Mouse (Mus musculus) MN1 (cell line): Measurements from ENCODE around the gene Kncn.

Experiments
- DNase-seq: peaks from one replicate; pipeline ENCODE4 v3.0.0-alpha.2; 2016; ENCODE audit warnings: low spot score

The Kncn gene

DNA sequence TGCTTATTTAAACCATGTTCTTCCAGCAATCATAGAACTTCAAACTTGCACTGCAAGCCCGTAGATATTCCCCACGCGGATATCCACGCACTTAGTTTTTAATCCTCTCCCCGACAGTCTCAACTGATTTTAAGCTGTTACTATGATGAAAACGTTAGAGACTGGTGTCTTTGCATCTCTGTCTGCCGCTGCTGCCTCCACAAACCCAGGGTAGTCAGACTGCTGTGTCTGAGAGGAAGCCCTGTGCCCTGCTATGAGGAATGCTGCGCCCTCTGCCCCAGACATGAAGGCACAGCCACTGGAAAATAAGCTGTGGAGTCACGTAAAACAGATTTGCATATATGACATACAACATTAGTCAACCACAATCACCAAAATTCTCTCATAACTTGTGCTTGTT, 5.4 kb upstream of the Kncn start:
- no peak for DNase-seq

DNA sequence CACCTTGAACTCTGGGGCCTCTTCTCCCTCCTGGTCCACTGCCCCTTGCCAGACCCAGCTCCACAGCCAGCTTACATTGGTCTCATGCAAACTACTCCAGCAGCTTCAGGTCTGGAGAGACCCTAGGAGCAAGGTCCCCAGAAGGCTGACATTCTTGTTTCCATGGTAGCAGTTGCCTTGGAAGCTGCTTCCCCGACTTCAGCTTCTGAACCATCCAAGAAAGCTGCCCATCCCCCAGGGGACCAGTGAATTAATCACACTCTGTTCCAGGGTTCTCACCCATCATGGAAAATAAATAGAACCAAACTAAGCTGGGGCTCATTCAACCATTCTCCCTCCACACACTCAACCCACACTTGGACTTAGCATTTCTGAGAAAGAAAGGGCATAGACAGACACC, 3.0 kb upstream of the Kncn start:
- DNase-seq: no peak

DNA sequence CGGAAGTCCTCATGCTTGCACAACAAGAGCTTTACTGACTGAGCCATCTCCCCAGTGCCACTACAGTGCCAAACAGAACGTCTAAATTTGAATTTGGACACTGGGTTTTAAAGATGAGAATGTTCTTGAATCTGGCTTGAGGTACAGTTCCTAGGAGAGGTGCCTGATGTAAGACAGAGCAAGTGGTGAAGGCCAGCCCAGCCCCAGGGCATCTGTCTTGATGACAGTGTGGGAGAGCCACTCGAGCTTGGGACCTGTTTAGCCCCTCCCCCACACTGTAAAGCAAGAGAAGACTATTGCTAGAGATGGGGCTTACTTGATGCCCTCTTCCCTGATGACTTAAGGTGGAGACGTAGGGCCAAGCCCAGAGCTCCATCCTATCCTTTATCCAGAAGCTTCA, 2.0 kb upstream of the Kncn start:
- peak; percentile 56 for DNase-seq

DNA sequence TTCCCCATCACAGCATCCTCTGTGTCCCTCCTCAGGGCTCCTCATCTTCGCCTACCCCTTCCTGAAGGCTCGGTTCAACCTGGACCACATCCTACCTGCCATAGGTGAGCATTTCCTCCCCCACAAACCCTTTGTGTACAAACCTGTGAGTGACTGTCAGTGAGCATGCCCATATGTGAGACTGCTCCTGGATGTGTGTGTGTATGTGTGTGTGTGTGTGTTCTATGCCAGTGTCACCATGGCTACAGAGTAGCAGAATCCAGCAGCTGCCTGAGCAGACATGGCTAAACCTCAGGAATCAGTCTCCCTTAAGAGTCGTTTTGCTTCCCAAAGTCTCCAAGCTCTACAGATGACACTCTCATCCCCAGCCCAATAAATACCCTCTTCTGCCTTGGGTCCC, 1.6 kb downstream of the Kncn start:
- no peak for DNase-seq

DNA sequence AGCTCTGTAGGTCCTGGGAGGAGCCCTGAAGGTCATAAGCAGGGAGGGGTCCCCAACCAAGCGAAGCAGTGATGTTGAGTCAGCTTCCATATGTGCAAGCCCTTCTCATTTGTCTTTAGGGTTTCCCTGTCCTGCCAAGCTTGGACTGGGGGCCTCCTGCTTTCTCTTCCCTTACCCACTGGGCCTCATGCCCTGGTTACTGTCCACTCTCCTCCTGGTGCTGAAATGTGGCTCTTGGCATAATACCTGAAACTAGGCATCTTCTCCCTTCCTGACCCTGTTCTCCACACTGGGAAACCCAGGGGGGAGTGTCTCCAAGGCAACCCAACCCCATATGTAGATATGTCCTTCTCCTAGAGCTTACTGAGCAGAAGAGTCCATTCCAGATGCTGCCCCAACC, 2.7 kb downstream of the Kncn start:
- no peak for DNase-seq

DNA sequence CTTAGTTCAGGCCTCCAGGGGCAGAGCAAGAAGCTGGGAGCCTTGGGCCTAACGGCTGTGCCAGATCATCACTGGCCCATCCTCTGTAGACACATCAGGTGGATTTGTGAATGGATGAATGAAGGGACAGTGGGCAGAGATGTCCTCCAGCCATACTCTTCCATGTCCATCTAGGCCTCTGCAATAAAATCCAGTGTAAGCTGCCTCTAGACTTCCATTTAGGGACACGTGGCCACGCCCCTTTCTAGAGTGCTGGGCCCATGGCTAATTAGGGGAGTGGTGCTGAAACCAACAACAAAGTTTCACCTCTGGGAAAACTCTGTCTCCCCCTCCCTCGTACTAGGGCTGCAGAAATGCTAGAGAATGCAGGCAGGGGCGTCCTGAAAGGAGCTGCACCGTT, 5.9 kb downstream of the Kncn start:
- no peak for DNase-seq

DNA sequence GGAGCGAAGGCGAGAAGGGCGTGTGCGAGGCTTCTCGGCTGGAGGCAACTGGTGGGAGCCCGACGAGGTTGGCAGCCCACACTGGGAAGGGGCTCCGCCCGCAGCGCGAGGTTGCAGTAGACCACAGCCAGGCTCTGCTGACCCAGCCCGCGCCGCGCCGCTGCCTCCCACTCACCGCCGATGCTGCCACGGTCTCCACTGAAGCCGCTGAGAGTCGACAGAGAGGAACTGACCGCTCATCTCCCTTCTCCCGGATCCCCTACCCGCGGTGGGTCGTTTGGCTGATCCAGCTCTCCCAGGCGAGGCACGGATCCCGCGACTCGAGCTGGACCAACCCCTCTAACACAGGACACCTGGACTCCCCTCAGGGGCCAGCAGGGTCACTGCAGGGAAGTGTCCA, 6.4 kb downstream of the Kncn start, which contains the start of gene 6430628N08Rik:
TSS of gene 6430628N08Rik (plus strand) at position 113 of the 400 bp plus-strand sequence.
- DNase-seq: peak; percentile 21

DNA sequence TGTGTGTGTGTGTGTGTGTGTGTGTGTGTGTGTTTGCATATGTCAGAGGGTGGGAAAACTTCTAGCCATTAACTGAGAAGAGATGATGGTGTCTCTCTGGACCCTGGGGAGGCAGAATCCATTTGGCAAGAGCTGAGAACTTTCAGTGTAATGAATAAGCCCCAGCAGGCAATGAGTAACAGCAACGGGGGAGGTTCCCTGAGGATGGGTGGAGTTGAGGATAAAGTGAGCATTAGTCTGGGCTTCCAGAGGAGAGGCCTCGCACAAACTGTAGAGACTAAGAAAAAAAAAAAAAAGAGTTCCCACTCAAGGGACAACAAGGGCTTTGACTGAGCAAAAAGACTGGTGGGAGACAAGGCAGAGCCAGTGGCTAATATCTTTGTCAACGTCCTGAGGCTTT, 10.1 kb downstream of the Kncn start:
- no peak for DNase-seq

DNA sequence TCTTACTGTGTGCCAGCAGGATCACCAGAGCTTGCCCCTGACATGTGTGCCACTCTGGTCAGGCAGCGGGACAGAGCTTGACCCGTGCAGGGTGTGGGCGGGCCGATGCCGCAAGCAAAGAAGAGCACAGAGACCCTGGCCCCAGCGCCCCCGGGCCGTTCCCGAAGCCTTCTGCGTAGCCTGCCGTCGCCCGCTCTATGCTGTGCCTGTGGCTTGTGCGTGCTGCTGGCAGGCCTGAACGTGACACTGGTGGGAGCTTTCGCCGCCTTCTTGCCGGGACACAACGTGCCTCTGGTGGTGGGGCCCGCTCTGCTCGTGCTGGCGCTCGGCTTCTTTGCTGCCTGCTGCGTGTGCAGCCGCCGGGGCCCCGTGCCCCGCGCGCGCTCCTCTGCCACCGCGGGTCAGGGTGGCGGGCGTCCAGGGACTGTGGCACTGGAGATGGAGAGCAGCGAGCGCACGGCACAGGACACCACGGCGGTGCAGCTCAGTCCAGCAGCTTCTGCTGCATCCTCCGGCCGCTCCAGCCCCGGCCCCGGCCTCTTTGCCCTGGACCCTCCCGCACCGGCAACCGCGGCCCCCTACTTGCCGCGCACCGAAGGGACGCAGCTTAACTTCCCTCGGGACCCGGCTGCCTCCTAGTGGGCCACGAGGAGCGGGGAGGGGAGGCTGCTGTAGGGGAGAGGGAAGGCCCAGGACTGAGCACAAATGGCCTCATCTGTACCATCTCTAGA, 13.9 kb downstream of the Kncn start:
- peak; percentile 27 for DNase-seq

DNA sequence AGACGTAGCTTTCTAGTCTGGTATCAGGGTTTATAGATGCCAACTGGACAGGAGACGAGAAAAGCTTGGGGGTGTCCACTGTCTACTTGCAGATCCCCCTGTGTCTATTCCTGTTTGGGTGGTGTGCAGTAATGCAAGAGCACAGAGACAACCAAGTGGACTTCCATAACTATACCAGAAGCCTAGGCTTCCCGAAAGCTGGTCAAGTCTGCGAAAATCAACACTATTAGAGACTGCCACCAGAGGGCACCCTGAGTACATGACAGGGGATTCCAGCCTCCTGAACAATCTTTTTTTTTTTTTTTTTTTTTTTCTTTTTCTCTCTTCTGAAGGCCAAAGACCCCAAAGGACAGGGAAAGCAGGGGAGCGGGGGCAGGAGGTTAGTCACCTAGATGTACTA, 18.6 kb downstream of the Kncn start:
- DNase-seq: peak; percentile 65

DNA sequence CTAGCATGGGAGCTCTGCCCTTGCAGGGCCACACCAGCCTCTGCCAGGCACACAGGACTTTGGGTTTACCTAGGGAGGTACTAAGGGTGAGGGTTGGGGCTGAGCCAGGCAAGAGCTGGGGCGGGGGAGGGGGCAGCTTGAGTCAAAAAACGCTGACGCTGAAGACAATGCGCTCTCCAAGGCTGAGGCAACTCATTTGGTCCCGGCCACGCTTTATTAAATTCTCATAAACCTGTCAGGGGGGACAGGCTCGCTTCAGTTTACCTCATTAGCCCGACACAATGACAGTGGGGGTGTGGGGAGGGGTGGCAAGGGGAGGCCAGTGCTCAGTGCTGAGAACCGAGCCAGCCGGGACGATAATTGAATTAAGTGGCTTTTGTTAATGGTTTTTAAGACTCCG, 20.2 kb downstream of the Kncn start:
- no peak for DNase-seq

DNA sequence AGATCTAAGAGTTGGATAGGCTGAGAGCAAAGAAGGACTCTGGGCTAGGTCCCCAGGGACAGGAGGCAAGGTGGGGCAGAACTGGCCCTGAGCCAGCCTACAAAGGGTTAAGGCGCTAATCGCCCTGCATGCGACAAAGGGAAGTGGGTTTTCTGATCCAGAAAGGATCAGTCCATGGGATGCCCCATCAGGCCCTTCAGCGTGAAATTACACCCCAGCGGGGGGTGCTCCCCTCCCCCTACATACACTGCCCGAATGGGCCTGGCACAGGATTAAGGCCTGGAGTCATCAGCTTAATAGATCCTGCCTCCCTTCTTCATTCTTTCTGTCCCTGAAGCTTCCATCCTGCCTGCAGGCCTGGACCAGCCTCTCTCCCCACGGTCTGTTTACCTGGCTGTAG, 21.5 kb downstream of the Kncn start:
- peak; percentile 11 for DNase-seq

DNA sequence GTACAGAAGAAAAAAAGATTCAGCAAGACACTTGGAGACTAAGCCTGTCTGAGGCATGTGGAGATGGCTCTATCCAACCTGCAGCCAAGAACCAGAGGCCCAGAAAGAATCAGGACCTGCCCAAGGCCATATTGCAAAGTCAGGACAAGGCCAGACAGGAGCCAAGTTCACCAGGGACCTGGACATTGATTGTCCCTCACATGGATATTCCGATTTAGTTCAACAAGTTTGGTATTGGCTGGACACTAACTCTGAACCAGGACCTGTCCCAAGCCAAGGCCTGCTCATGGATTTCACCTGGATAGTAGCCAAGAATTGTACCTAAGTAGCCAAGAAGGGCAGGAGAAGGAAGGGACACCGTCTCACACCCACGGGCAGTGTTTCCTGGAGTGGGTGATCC, 22.6 kb downstream of the Kncn start:
- DNase-seq: no peak

DNA sequence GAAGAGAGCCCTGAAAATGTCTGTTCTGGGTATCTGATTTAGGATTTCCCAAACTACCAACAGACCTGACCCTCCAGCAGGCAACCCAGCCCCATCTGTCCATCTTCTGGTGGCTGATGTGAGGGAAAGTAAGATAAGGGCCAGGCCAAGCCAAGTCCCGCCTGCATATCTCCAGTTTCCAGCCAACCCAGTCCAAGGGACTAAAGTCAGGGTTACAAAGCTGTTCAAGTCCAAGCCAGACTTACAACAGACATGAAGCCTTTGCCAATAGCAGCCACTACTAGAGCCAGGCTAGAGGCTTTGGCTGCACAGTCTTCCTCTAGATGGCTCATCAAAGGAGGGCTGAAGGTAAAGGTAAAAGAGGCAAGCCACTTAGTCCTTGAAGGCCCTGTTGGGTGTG, 23.8 kb downstream of the Kncn start:
- DNase-seq: no peak

DNA sequence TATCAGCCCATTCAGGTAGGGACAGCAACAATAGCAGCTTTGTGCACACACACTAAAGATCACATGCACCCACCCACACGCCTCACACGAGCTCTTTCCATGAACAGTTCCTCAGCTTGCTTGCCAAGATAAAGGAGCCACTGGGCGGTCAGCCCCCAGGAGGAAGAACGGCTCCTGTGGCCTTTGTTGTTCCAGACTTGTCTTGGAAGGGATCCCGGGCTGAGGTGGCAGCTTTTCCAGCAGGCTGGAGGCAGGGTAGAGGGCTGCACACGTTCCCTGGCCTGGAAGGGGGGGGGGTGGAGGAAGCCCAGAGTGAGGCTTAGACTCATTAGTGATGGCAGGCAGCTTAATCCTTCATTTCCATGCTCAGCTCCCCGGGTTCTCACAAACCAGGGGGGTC, 24.4 kb downstream of the Kncn start:
- peak; percentile 14 for DNase-seq

DNA sequence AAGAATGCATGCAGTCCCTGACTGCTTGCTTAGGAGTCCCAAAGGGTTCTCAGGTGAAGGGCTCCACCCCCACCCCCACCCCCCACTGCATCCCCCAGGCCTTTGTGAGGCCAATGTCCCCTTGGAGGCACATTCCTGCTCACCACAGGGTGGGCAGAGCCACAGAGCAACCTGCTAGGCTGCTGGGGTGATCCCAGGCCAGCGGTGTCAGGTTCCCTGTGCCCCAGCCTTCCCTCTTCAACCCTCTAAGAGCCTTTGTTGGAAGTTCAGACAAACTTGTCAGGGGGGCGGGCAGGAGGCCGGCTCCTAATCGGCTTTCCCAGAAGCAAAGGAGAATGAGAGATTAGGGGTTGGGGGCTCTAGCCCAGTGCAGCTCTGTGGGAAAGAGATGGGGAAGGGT, 27.4 kb downstream of the Kncn start:
- DNase-seq: no peak

DNA sequence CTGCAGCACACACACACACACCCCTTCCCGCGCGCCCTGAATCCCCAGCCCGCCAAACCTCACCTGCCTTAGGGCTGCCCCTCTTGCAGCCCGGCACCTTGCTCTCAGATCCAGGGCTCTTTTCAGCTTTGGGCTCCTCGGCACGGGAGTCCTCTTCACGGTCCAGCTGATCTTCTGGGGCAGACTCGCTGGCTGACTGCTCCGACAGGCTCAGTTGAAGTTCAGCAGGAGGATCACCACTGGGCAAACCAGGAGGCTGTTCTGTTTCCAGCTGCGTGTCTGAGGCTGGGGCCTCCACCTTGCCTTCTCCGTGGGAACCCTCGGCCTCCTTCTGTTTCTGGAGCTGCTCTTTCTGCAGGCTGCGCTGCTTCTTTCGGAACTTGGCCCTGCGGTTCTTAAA, 35.7 kb downstream of the Kncn start:
- DNase-seq: no peak

DNA sequence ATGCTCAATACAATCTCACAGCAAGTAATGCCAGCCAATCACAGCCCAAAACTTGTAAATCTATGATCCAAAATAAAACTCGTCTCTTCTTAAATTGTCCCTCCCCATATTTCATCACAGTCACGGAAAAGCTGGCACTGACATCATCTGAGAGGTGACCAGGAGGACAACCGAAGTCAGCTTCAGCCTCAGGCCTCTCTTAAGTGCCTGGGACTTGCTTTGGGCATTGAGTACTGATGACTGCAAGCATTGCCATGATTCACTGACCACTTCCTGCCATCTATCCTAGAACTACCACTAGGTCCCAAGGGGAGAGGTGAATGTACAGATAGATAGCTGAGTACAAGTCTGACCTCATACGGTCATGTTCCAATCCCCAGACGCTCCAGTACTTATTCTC, 38.5 kb downstream of the Kncn start:
- no peak for DNase-seq

DNA sequence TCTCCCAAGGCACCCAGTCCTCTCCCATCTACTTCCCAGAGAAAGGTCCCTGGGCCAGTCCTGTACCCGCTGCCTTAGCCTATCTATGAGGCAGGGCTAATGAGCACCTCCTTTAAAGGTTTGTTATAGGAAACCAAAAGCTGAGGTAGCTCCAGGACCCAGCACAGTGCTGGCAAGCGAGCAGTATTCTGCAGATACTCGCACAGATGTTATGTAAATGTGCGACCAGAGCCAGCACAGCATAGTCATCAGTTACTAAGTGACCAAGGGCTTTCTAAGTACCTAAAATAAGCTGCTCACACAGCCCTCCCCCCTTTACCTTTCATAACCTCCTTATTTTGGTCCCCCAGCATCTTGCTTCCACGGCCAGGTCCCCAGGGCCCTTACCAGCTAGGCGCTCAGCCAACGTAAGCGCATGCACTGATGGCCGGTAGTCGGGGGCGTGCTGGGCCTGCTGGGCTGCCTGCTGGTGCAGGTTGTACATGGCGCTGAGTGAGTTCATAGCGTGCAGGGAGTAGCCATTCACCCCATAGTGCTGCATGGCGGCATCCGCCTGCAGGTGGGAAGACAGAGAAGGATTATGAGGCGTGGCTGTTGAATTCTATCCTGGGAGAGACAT, 39.2 kb downstream of the Kncn start:
- DNase-seq: no peak

DNA sequence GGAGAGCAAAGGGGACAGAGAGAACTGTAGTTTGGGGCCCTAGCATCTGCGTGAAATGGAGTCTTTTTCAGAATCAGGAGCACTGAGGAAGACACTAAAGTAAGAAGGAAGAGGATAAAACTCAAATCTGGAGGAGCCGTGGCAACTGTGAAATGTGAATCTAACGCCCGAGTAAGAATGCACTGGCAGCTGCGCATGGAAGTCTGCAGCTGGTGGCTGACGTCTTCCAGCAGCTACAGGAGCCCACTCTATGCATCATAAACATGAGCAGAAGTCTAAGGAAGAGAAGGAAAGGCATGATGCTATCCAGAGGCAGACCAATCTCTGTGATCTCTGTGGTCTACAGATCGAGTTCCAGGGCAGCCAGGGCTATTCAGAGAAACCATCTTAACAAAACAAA, 43.4 kb downstream of the Kncn start:
- no peak for DNase-seq

DNA sequence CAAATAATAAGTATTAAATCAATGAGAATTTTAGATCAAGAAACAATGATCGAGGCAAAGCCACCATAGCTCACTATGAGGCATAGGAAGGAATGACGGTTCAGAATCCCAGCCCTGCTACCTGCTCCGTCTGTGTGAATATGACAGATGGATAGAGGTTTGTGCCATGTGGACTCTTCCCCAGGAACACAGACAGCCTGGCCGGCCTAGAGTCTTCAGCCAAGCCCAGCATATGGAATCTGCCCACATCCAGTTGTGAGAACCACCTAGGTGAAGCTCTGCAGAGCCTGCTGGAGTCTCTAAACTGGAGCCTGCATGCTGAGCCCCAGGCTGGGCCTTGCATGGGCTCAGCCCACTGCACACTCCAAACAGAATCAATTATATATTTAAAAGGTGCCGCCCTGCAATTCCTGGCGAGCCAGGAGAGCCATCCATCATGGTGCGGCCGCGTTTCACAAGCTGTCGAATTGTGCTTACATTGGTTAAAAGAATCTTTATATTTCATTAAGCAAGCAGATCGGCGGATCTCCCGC, 47.4 kb downstream of the Kncn start:
- DNase-seq: peak; percentile 6

DNA sequence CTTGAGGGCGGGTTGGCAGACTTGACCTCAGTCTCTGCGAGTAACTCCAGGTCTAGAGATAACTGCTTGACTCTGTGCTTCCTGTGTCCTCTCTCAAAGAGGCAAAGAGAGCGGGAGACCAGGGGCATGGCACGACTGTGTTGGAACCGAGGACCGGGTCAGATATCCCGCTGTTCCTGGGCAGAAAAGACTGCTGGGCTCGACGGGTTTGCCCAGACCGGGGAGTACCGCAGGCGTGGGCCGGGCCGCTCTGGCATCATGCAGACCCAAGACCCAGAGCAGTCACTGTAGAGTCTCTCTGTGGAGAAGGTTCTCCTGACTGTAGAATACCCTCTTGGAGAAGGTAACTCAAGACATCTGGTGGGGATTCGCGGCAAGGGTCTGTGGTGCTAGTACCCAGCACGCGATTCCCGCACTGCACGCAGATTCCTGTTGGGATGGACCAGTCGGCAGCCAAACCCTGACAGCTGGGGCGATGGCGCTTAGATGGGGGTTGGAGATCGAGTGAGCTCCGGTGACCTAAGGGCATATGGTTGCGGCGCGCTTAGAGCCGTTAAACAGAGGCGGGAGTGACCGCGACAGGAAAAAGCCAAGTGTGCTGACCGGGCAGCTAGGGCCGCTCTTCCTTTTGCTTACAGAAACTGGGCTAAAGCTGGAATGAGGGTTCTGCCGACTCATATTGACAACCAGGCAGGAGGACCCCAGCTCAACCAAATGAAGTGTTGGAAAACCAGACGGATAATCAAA, 51.8 kb downstream of the Kncn start:
- DNase-seq: no peak

DNA sequence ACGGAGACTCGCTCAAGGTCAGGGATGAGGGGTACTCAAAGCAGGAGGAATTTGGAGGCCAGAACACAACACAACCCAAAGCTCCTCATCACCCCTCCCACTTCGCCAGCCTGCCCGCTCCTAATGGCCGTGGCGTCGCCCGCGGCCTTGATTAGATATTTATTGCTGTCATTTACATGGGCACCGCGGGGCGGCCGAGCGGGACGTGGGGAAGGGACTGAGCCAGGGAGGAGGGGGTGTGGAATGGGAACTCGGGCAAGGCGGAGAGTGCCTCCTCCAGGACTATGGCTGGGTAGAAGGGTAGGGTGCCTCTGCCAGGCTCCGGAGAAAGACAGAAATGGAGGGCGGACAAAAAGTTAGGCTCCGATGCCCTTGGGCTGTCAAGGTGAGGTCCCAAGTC, 52.4 kb downstream of the Kncn start:
- DNase-seq: no peak
